Mouse (Mus musculus) monocyte, adult 5-6 weeks (primary cell): ENCODE data around the gene Aatk. TPM values are rescaled to one million over a fixed set of nuclear protein-coding genes. Genes with fewer than 3 reads are reported as not detected.

ENCODE experiments used
- ATAC-seq: fragments of 153-309, 156-312 bp; replicated peaks from 2 replicates; pipeline ENCODE4 v1.8.0; 2017; ENCODE audit warnings: mild to moderate bottlenecking; ENCODE audit not compliant: low TSS enrichment, insufficient number of reproducible peaks, severe bottlenecking, poor library complexity, low FRiP score
- total RNA-seq: library from RNA; stranded (forward); fragments of 200-1000, 200-491, 200-594 nt; gene quantifications from 3 replicates; pipeline ENCODE4 v1.2.3, GENCODE M21; 2017

The Aatk gene
- total RNA-seq, result 0.21 to 0.29 TPM (median 0.29 TPM) in 3 replicates

- ATAC-seq, result no peak
Measured at GRCm38 (mm10) chr11:120046553-120047191, at the start of gene Aatk. Aatk (minus strand) TSS chr11:120047167.

DNA sequence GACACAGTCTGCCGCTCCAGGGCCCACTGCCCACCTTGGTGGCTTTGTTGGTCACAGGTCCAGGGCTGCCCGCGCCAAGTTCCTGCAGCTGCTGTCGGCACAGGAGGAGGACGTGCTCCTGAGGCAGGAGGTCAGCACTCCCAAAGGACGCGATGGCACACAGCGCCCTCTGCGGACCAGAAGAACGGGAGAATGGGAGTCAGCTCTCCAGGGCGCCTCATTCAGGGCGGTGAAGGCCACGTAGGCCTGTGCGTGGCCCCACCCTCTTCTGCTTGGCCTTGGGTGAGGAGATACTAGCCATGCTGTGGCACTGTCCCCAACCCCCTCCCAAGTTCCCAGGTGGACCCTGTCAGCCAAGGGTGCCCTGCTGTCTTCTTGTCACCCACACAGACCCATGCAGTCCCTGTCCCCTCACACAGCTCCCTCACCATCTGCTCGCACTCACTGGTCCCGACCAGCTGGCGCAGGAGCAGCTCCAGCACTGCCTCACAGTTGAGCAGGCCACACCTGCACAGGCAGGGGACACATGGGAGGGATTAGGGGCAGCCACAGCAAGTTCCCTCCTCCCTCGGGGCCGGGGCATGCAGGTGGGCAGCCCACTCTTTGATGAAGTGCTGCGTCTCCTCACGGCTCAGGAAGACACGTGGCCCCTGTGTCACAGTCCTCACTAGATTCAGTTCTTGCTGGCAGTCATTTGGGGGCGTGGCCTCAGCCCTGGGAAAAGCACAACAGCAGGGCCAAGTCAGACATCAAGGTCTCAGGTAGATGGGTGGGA is 46.0 kb upstream of the Aatk start:
- no peak for ATAC-seq

DNA sequence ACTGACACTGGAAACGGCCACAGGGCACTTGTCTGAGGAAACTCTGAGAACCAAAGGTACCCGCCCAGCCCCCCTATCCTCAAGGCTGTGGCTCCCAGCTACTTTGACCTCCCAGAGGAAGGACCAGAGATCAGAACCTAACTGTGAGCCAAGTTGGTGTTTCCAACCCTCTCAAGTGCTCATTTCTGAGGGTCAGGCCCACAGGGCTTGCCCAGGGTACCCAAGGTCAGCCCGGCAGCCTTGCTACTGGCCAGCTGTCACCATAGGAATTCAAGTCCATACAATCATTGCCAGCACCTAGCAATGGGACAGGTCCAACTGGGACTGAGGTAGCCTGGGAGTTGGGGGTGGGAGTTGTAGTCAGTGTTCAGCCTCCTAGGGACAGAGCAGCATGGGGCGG is 43.7 kb upstream of the Aatk start:
- ATAC-seq, result no peak

GRCm38 (mm10) chr11:120086702-120087152 is 39.8 kb upstream of the Aatk start, which contains the start of gene Cep131:
Cep131 (minus strand) TSS chr11:120086827.
- peak; percentile 98 for ATAC-seq

DNA sequence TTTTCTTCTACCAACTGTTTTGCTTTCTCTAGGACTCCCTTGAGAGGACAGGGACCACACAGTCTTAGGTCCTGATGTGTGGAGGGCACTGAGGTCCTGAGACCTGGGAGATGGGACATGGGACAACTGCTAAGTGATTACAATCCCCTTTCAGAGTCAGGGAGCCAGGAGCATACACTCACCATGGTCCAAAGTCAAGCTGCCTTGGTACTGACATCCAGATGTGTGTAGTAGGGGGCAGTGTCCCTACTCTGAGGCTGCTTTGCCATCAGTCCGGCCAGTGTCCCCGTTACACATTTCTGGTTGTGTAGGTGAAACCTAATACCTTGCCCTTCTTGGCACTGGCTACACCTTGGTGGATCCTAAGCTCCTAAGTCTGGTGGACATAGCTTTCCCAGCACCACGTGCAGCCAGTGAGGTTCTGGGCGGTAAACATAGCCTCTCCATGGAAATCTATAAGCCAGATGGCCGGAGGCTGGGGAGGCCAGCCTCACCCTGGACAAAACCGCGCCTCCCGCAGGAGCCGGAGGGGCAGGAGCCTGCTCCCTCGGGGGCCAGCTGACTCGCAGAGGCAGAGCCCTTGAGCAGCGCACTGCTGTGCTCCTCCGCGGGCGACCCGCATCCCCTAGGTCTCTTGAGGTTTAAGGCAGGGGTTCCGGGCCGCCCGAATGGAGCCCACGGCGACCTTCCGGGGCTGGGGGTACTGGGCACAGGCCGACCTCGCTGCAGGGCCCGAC is 39.1 kb upstream of the Aatk start:
- ATAC-seq, result no peak; the same call in 1 of the 2 replicates

GRCm38 (mm10) chr11:120080282-120080681 is 33.3 kb upstream of the Aatk start:
- ATAC-seq, result no peak

DNA sequence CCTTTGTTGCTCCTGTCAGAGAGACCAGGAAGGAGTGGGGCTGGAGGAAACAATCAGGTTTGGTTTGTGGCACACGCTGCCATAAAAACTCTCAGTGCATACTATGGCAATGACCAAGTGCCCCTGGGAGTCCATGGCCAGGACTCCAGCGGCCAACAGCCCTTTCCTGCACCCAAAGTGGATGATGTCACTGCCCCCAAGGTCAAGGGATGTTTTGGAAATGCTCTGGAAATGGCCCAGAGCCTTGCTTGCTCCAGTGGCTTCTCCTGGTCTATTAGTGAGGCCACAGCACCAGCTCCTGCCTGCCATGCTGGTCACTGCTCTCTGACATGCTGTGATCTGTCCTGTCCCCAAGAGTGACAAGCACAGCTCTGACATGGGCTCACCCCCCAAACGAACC is 29.2 kb upstream of the Aatk start:
- ATAC-seq, result no peak

- no peak for ATAC-seq
Measured at GRCm38 (mm10) chr11:120072986-120073647, 26.1 kb upstream of the Aatk start.

- no peak for ATAC-seq
Measured at GRCm38 (mm10) chr11:120071731-120072320, 24.9 kb upstream of the Aatk start.

- ATAC-seq, result peak; percentile 15; the same call in 1 of the 2 replicates
Measured at GRCm38 (mm10) chr11:120071065-120071464, 24.1 kb upstream of the Aatk start.

DNA sequence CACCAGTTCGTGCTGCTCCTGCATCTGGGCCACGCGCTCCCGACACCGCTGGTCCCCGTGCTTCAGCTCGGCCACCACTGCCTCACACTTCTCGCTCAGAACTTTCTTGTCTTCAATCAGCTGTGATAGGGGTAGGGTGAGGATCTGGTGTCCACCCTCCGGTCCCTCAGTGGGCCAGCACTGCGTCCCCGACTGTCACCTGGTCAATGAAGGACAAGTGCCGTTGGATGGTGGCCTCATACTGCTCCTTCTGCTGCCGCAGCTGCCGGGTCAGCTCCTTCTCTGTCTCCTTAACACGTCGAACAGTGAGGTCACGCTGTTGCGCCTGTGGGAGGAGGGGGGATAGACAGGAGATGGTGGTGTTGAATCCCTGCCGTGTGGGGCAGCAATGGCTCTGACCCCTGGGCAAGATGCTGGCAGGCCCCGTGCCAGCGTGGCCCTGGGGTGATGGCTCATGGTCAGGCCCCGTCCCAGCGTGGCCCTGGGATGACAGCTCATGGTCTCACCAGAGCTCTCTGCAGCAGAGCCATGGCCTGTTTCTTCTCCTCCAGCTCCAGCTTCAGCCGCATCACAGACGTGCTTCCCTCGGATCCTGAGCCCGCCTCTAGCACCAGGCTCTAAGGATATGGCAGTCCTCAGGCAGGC is 23.4 kb upstream of the Aatk start:
- ATAC-seq, result no peak

GRCm38 (mm10) chr11:120069261-120069660 is 22.3 kb upstream of the Aatk start:
- ATAC-seq, result no peak

DNA sequence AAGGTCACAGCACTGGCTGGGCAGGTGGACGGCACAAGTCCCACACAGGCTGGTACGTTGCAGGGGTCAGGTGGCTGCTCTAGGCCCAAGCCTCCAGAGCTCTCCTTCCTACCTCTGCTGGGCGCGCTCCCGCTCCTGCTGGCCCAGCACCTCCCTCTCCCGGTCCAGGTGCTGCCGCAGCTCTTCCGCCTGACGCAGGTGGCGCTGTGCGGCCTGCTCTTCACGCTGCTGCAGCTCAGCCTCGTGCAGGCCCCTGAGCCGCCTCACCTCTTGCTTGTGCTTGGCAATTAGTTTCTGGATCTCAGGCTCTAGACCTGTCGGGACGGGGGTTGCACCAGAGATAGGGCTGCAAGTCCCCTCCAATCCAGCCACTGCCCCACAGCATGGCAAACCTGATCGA is 20.9 kb upstream of the Aatk start:
- no peak for ATAC-seq

DNA sequence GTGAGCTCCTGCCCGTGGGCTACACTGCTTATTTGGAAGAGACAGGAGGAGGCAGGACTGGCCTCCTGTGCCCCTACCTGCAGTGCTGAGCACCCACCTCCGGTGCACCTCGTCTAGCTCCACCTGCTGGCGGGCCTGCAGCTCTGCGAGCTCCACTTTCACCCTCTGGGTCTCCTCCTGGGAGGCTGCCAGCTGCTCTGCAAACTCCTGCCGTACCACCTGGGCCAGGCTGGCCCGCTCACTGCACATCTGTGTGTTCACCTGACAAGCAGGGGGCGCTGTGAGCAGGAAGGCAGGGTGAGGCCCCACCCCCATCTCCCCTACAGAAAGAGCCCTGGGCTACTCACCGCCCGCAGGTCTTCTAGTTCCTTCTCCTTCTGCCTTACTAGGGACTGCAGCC is 18.3 kb upstream of the Aatk start:
- peak; percentile 47; the same call in 1 of the 2 replicates for ATAC-seq

DNA sequence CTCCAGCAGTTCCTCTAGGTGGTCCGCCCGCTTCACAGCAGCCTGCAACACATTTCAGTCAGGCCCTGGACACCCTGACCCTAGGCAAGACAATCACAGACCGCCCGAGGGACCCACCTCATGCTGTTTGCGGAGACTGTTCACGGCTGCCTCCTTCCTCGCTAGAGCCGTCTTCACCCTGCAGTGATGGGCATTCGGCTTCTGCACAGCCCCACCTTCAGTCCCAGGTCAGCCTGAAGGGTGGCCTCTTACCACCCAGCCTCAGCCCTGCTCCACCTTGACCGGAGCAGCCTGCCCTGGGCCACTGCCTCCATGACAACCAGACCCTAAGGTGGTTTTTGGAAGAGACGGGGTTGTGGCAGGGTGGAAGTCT is 17.7 kb upstream of the Aatk start:
- ATAC-seq, result no peak

DNA sequence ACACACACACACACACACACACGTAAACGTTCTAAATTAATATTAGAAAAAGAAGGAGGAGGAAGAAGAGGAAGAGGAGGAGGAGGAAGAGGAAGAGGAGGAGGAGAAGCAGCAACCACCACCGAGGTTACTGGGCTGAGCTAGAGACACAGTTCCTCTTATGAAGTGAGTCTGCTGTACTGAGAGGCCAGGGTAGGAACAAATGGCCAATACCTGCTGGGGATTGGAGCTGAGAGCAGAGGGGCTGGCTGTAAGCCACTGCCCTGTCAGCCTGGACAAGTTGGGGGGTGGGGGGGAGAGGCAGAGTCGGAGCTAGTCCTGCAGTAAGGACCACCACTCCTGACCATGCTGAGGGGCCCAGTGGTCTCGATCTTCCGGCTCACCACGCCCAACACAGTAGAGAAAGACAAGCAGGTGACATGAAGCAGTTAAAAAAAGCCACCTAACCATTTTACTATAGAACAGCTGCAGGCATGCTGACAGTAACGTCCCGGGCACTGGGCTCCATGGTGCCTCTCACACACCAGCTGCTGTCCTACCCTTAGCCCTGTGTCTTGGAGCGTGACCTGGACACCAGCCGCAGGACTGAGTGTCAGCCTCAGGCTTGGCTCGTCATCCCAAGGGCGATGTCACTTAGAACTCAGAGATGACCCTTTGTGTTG is 17.2 kb upstream of the Aatk start:
- ATAC-seq, result no peak

DNA sequence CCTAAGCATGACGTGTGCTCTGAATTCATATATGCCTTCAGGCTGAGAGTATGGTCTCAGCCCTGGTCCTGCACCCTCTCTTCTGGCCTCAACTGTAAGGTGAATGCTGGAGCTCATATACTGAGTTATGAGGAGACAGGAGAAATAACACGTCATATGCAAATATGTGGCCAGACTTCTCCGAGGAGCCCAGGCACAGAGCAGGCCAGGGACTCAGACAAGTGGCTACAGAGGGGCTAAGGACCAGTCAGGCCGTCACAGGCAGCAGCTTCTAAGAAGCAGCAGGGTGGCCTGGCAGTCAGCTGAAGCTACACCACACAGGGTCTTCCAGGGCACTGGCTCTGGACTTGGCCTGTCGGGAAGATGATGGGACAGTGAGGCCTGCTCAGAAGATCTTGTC is 16.4 kb upstream of the Aatk start:
- ATAC-seq, result no peak

DNA sequence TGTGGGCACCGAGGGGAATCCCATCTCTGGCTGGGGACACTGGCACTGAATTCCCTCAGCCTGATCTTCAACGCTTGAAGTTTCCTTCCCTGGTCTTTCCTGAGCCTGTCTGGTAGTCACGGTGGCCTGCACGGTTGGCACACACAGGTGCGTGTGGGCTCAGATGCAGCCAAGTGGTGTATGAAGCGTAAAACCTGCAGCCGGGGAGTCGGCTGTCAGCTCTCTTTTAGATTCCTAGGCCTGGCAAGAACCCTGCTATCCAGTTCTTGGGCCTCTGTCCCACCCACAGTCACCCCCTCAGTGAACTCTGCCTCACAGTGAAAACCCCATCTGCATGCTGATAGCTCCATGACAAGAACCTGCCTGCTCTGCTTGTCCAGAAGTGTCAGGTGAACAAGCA is 13.7 kb upstream of the Aatk start:
- no peak for ATAC-seq
